Mouse (Mus musculus) MN1 (cell line): Measurements from ENCODE around the gene Aspdh.

Experiments used
- DNase-seq: peaks from one replicate; pipeline ENCODE4 v3.0.0-alpha.2; 2016; ENCODE audit warnings: low spot score

Aspdh gene

GRCm38 (mm10) chr7:44472558-44472885 is 7.3 kb downstream of the Aspdh start:
- no peak for DNase-seq

- no peak for DNase-seq
These were observed 7.9 kb downstream of the Aspdh start for GRCm38 (mm10) chr7:44472961-44473646.

GRCm38 (mm10) chr7:44474419-44474818 is 9.2 kb downstream of the Aspdh start:
- peak; percentile 64 for DNase-seq

GRCm38 (mm10) chr7:44475046-44475614 is 9.9 kb downstream of the Aspdh start:
- DNase-seq: no peak

- DNase-seq: no peak
These were observed 17.7 kb downstream of the Aspdh start for GRCm38 (mm10) chr7:44482836-44483435.

GRCm38 (mm10) chr7:44484109-44484508 is 18.9 kb downstream of the Aspdh start:
- DNase-seq: no peak

GRCm38 (mm10) chr7:44484841-44485571 is 19.8 kb downstream of the Aspdh start:
- peak; percentile 77 for DNase-seq

- no peak for DNase-seq
These were observed 20.5 kb downstream of the Aspdh start for GRCm38 (mm10) chr7:44485572-44486195.

GRCm38 (mm10) chr7:44486927-44487575 is 21.9 kb downstream of the Aspdh start:
- DNase-seq: no peak

GRCm38 (mm10) chr7:44487936-44488335 is 22.7 kb downstream of the Aspdh start:
- no peak for DNase-seq

GRCm38 (mm10) chr7:44488545-44488944 is 23.4 kb downstream of the Aspdh start:
- DNase-seq: no peak

GRCm38 (mm10) chr7:44490281-44490680 is 25.1 kb downstream of the Aspdh start:
- DNase-seq: no peak

- DNase-seq: no peak
These were observed 26.2 kb downstream of the Aspdh start for GRCm38 (mm10) chr7:44491391-44491790.

- DNase-seq: no peak
These were observed 27.1 kb downstream of the Aspdh start for GRCm38 (mm10) chr7:44492166-44492826.

- DNase-seq: no peak
These were observed 29.5 kb downstream of the Aspdh start for GRCm38 (mm10) chr7:44494681-44495080.

- DNase-seq: no peak
These were observed 29.9 kb downstream of the Aspdh start for GRCm38 (mm10) chr7:44495086-44495485.

GRCm38 (mm10) chr7:44495992-44496770 is 31.0 kb downstream of the Aspdh start, which contains the start of the genes Emc10 and Fam71e1:
Gene Emc10, minus strand, starts transcription at chr7:44496529.
Gene Fam71e1, plus strand, starts transcription at chr7:44496581.
- peak; percentile 98 for DNase-seq

GRCm38 (mm10) chr7:44496771-44497109 is 31.5 kb downstream of the Aspdh start:
- DNase-seq: no peak

- no peak for DNase-seq
These were observed 32.3 kb downstream of the Aspdh start for GRCm38 (mm10) chr7:44497361-44498055.

GRCm38 (mm10) chr7:44498922-44499321 is 33.7 kb downstream of the Aspdh start:
- DNase-seq: no peak
